Mouse (Mus musculus) kidney, adult 2 months (tissue): ENCODE data around the gene Dhx38.

ENCODE experiments used
- CTCF ChIP-seq: fragments of 200-500 bp; conservative IDR thresholded peaks from 2 replicates; pipeline ENCODE4 v1.5.1; 2011; ENCODE audit warnings: low read depth, mild to moderate bottlenecking, control low read depth, low read length, moderate library complexity, mixed read lengths; ENCODE audit not compliant: insufficient read depth, insufficient read length
- POLR2A ChIP-seq: fragments of 200-500 bp; IDR thresholded peaks from one replicate; pipeline ENCODE4 v1.6.1; 2011; ENCODE audit warnings: low read depth, low read length, control low read depth

DNA sequence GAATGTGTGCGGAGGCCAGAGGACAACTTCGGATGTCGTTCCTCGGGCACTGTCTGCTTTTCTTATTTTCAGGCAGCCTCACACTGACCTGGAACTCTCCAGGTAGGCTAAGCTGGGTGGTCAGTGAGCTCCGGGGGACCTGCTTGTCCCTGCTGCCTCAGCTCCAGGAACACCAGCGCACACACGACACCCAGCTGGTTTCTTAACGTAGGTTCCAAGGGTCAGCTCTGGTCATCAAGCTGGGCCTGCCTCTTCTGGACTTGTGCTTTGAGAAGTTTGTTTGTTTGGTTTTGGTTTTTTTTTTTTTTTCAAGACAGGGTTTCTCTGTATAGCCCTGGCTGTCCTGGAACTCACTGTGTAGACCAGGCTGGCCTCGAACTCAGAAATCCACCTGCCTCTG lies 25.2 kb upstream of the Dhx38 start:
- no peak for TF ChIP-seq CTCF
- TF ChIP-seq POLR2A: no peak
